Mouse (Mus musculus): ENCODE results near the gene Traf3ip2.

Gene Traf3ip2

GRCm38 (mm10) chr10:39612633-39612988 is at the start of gene Traf3ip2:
Gene Traf3ip2 (plus strand): TSS chr10:39612934.
- DNase-seq, result no peak

DNA sequence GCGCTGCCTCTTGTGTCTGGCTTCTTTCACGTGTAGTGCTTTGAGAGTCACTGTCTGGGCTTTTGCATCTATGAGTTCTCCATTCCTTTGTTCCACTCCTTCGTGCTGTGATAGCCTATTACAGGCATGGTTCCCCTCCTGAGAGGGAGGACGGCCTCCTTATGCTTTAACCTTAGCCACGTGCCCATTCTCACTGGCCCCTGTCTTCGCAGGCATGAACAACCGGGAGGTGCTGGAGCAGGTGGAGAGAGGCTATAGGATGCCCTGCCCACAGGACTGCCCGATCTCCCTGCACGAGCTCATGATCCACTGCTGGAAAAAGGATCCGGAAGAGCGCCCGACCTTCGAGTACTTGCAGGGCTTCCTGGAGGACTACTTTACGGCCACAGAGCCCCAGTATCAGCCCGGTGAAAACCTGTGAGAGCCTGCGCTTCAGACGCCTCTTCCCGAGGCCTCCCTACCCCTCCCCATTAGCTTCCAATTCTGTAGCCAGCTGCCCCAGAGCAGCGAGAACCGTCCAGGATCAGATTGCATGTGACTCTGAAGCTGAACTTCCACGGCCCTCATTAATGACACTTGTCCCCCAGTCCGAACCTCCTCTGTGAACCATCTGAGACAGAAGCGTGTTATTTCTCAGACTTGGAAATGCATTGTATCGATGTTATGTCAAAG is 49.0 kb upstream of the Traf3ip2 start:
- DNase-seq, result no peak

DNA sequence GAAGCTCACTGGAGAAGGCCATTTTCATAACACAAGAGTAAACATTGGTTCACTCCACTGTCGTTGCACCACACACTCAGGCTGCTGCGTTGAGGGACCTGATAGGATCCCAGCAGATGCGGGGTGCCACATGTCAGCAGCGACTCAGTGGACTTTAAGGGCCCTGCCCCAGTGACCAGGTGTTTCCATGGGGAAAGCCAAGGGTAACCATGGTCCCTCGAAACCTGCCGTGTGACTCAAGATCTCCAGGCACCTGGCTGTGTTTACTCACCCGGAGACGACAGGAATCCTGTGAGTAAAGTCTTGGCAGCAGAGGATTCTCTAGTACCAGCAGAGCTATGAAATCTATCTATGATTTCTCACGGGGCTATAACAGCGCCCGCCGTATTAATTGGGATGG is 45.8 kb upstream of the Traf3ip2 start:
- no peak for DNase-seq

DNA sequence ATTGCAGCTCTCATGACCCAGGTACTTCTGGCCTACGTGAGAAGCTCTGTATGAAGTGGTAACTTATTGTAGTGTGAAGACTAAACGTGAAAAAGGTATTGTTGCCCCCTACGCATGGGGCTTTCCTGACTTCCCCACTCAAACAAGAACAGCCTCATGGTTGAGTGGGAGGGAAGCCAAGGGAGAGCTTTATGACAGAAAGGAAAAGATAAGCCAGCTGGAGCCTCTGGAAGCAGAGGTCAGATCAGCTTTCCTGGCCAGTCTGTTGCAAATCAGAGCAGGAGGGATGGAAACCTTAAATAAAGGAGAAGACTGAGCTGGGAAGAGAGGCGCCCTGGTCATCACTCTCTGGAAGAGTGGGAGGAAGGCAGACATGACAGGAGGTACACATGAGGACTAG is 43.7 kb upstream of the Traf3ip2 start:
- DNase-seq, result no peak

DNA sequence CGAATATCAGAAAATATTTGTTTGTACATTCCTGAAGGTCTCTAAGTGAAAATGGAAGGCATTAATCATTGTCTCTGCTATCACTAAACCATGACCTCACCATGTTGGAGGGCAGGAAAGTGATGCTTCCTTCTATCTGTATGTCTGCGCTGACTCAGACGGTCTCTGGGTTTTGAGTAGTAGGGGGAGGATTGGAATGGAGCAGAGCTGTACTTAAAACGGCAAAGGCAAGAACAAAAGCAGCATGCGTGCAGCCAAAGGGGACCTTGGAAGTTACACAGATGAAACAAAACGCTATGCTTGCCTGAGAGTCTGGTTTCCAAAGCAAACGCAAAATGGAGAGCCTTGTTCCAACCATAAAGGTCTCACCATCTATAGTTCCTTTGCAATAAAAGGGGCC is 41.7 kb upstream of the Traf3ip2 start:
- DNase-seq, result no peak

GRCm38 (mm10) chr10:39572050-39572671 is 40.6 kb upstream of the Traf3ip2 start:
- no peak for DNase-seq

- DNase-seq, result no peak
These were observed 40.1 kb upstream of the Traf3ip2 start for GRCm38 (mm10) chr10:39572672-39573051.

DNA sequence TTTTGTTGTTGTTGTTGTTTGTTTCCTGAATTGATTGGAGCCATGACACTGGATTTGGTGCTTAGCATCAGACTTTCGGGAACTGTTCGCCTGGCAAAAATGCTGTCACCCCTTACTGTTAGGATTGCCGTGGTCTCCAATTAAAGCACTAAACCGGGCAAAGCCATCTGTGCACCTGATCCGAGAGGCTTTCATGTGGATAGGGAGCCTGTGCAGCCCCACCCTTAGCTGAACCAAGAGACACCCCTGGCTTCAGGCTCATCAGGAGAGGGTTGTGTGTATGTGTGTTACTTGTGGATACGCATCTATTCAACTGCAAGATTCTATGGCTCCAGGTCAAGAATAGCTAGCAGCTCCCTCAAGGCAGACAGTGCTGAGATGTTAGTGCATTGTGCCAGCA is 36.3 kb upstream of the Traf3ip2 start:
- DNase-seq, result no peak

DNA sequence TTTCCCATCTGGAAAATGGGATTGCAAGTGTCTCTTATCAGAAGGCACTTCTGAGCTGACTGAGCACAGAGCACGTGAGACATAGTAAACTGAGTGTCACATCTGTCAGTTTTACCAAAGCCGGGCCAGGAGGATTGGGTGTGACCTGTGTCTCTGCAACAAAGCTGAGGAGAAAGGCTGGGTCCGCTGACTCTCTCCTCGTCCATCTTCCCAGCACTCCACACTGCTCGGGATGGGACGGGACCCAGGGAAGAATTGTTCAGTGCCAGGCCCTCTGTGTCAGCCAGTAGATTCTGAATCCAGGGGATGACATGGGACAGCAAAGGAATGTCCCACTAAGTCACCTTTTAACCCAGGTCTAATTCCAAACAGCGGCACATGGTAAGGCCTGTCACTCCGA is 32.3 kb upstream of the Traf3ip2 start:
- DNase-seq, result no peak

- DNase-seq, result no peak
These were observed 30.3 kb upstream of the Traf3ip2 start for GRCm38 (mm10) chr10:39582385-39582784.

- DNase-seq, result no peak
These were observed 29.0 kb upstream of the Traf3ip2 start for GRCm38 (mm10) chr10:39583718-39584117.

DNA sequence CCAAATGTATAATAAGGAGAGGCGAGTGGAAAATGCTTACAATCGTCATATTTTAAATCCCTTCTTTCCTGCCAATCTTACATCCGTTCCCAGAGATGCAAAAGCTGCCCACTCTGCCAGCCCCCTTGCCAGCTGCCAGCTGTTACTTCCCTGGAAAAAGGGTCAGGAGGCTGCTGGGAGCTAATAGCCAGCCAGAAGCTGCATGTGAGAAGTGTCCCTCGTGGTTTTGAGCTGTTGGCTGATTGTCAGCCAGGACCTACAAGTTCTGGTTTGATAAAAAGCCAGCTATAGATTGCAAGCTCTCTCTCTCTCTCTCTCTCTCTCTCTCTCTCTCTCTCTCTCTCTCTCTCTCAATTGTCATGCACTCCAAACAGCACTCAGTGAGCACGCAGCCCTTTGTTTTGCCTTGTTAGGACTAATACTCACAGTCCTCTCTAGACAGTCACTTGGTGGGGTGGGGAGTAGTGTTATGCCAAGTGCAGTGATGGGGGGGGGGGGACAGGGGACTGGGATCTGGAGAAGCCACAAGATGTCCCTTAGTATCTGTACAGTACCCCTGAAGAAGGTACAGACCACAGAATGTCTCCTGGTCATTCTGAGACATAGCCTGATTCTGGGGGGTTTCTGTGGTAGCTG is 25.3 kb upstream of the Traf3ip2 start:
- no peak for DNase-seq

DNA sequence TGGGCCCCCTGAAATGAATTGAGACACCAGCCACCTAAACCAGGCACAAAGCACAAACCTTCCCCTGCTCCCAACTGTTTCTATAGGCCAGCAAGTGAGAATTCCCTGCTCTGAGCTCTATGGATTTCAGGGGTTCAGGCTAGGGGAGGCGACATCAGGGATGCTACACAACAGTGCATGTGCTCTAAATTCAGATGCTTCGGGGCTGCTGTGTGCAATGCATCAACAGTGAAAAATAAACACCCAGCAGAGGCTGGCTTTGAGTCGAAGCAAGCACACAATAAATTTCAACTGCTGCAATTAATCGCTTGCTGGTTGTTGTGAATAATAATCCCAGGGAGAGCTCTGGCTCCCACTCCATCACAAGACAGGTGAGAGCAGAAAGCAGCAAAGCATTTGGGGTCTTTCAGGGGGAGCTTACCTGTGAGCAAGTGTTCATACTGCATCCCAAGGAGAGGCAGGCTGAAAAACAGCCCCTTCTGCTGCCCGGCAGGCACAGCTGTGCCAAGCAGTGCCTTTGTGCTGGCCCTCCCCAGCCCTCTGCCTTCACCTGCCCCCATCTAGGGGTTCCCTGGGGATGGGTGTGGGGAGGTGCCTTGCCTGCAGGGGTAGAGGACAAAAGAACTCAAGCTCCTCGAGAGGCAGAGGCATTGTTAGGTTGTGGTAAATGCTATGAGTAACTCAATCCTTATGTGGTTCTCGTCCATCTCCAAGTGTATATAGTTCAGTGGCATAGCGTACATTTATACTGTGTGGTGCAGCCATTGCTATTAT is 24.6 kb upstream of the Traf3ip2 start:
- no peak for DNase-seq

DNA sequence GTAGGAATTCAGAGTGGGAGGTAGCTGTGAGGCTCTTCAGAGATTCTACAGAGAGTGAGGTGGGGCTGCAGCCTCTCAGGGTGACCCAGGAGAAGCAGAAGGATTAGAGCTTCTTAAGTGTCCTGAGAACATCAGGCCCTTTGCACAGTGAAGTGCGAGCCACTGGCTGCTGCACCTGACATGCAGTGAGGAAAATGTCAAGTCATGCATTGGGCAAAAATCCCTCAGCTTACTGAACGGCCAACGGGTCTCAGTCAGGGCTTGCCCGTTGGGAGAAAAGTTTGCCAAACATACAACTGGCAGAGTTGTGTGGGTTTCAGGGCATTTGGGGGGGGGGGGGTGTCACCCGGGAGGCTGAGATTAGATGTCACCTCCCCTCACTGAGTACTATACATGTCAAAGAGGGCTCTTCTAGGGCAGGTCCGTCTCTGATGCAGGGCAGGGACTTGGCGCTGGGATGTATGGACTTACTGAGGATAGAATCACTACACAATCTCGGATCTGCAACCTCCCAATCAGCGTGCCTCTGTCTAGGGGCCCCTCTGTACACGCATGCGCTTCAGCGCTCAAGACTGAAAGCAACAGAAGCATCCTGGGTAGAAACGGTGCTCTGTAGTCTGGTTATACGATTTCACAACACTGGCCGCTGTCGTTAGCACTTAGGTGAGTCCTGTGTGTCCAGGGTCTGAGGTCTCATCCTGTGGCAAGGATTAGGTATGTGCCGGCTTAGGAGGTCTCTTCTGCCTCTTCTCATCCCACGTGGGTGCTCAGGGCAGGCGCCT is 22.8 kb upstream of the Traf3ip2 start:
- no peak for DNase-seq

- no peak for DNase-seq
These were observed 22.1 kb upstream of the Traf3ip2 start for GRCm38 (mm10) chr10:39590629-39591028.

DNA sequence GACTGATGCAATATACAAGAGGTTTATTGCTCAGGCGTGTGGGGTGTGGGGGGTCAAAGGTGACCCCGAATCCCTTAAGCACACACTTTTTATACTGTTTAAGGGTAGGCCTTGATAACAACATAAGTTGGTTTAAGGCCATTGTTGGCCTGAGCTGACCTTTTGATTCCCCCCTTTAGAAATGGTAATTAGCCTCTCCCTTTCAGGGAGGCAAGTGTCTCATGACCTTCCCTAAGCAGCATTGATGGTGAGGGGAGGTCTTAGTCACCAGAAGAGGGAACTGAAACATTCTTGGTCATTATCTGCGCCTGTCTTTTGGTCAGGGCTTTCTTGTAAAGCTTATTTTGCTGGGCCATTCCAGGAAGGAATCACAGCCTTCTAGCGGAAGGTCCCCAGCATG is 20.2 kb upstream of the Traf3ip2 start:
- no peak for DNase-seq

GRCm38 (mm10) chr10:39594716-39595115 is 18.0 kb upstream of the Traf3ip2 start:
- no peak for DNase-seq

DNA sequence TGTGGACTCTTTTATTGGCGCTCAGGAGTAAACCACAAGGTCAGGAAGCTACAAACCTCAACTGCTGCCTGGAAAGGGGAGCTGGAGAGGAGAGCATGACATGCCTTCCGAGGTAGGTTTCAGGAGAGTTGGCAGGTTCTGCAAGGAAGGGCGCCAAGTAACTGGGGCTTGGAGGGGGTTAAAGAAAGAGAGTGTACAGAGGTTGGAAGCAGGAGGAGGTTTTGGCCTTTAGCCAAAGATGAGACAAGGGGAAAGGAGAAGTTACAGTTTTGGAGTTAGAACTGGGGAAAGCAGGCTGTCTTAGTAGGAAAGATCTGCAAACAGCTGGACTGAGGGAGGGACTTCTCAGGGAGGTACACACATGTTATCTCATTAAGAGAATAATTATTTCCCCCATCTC is 16.9 kb upstream of the Traf3ip2 start:
- DNase-seq, result no peak

- no peak for DNase-seq
These were observed 15.5 kb upstream of the Traf3ip2 start for GRCm38 (mm10) chr10:39597116-39597791.

GRCm38 (mm10) chr10:39597792-39598183 is 14.9 kb upstream of the Traf3ip2 start:
- no peak for DNase-seq

DNA sequence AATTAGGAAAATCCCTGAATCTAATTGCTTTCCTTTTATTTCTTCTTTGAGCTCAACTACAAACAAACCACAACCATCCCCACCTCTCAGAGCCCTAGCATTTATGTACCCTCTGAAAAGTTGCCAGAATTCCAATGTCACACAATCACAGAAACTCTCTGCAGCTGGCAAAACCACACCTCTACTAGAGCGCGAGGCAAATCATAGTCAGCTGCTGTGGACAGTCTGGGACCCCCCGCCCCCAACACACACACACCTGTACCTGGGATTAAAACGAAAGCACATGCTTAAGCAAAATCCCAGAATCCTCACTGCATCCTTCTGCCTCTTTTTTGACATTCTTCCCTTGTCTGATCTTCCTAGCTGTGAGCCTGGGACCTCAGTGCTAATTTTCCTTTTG is 13.1 kb upstream of the Traf3ip2 start:
- DNase-seq, result no peak

- no peak for DNase-seq
These were observed 12.6 kb upstream of the Traf3ip2 start for GRCm38 (mm10) chr10:39600115-39600514.

All from kidney, postnatal 14 days (tissue).